Mouse (Mus musculus) MEL (cell line): ENCODE results near the gene Pnkp. TPM values are rescaled to one million over a fixed set of nuclear protein-coding genes. Genes with fewer than 3 reads are reported as not detected.

Source experiments
- DNase-seq: peaks from one replicate; pipeline ENCODE4 v3.0.0; 2011; ENCODE audit warnings: low read depth, low spot score
- H3K27ac ChIP-seq: 2 replicates; pipeline ENCODE4 v1.5.1; 2012; ENCODE audit warnings: low read depth, mild to moderate bottlenecking, control low read depth, low read length, moderate library complexity; ENCODE audit not compliant: control insufficient read depth
- H3K27me3 ChIP-seq, 2 experiments: fragments of 150-350 bp in 1 of 2; sonication (generic) in 1 of 2; 2 replicates each; pipeline ENCODE4 v1.6.1; 2012; ENCODE audit warnings: low read length in 2 of 2, mild to moderate bottlenecking in 2 of 2, improper control_type of control experiment in 1 of 2, moderate library complexity in 1 of 2; ENCODE audit not compliant: insufficient read depth in 2 of 2, control insufficient read depth in 1 of 2
- H3K36me3 ChIP-seq, 2 experiments: 2 replicates each; pipeline ENCODE4 v1.6.1; 2012 to 2014; ENCODE audit warnings: low read length in 2 of 2, improper control_type of control experiment in 1 of 2, inconsistent platforms in 1 of 2, mild to moderate bottlenecking in 1 of 2; ENCODE audit not compliant: insufficient read depth in 2 of 2, control insufficient read depth in 1 of 2
- H3K4me1 ChIP-seq, 2 experiments: fragments of 150-350 bp in 1 of 2; sonication (generic) in 1 of 2; 2 replicates each; pipeline ENCODE4 v1.6.1; 2012; ENCODE audit warnings: low read length in 2 of 2, improper control_type of control experiment in 1 of 2, mild to moderate bottlenecking in 1 of 2; ENCODE audit not compliant: insufficient read depth in 2 of 2, control insufficient read depth in 1 of 2
- H3K4me3 ChIP-seq, 2 experiments: fragments of 150-350 bp in 1 of 2; sonication (generic) in 1 of 2; 2 replicates each; pipeline ENCODE4 v1.5.1; 2012; ENCODE audit warnings: low read depth in 2 of 2, low read length in 2 of 2, mild to moderate bottlenecking in 2 of 2, moderate library complexity in 2 of 2, control low read depth in 1 of 2, improper control_type of control experiment in 1 of 2; ENCODE audit not compliant: control insufficient read depth in 1 of 2, insufficient read depth in 1 of 2
- H3K79me2 ChIP-seq: 2 replicates; pipeline ENCODE4 v1.6.1; 2012; ENCODE audit warnings: mild to moderate bottlenecking, low read length, moderate library complexity; ENCODE audit not compliant: control insufficient read depth, poor library complexity, insufficient read depth
- H3K9ac ChIP-seq: 2 replicates; pipeline ENCODE4 v1.6.1; 2012; ENCODE audit warnings: low read depth, mild to moderate bottlenecking, control low read depth, low read length, moderate library complexity; ENCODE audit not compliant: control insufficient read depth, poor library complexity, severe bottlenecking
- H3K9me3 ChIP-seq: fragments of 150-350 bp; sonication (generic); replicated peaks from 2 replicates; pipeline ENCODE4 v1.6.1; 2012; ENCODE audit warnings: mild to moderate bottlenecking, low read length, improper control_type of control experiment, moderate library complexity; ENCODE audit not compliant: insufficient read depth
- CHD1 ChIP-seq: IDR thresholded peaks from 2 replicates; pipeline ENCODE4 v1.6.1; 2012; ENCODE audit warnings: low read depth, mild to moderate bottlenecking, inconsistent platforms, low read length, improper control_type of control experiment
- CTCF ChIP-seq, 3 experiments: IDR thresholded peaks in 2 of 3; conservative IDR thresholded peaks in 1 of 3; 2 replicates each; pipeline ENCODE4 v1.5.1; 2011 to 2012; ENCODE audit warnings: low read length in 3 of 3, low read depth in 2 of 3, mild to moderate bottlenecking in 2 of 3, improper control_type of control experiment in 1 of 3, inconsistent platforms in 1 of 3, mixed read lengths in 1 of 3, moderate library complexity in 1 of 3; ENCODE audit not compliant: control insufficient read depth in 1 of 3, insufficient read depth in 1 of 3, poor library complexity in 1 of 3, severe bottlenecking in 1 of 3
- E2F4 ChIP-seq: IDR thresholded peaks from 2 replicates; pipeline ENCODE4 v1.6.1; 2011; ENCODE audit warnings: low read depth, low read length, improper control_type of control experiment, borderline replicate concordance
- ELF1 ChIP-seq: IDR thresholded peaks from 2 replicates; pipeline ENCODE4 v1.6.1; 2014; ENCODE audit warnings: low read depth, mild to moderate bottlenecking, inconsistent platforms, low read length, improper control_type of control experiment, moderate library complexity
- ETS1 ChIP-seq: IDR thresholded peaks from 2 replicates; pipeline ENCODE4 v1.6.1; 2012; ENCODE audit warnings: low read depth, mild to moderate bottlenecking, inconsistent platforms, low read length, improper control_type of control experiment, moderate library complexity
- GABPA ChIP-seq: IDR thresholded peaks from 2 replicates; pipeline ENCODE4 v1.6.1; 2012; ENCODE audit warnings: low read depth, mild to moderate bottlenecking, inconsistent platforms, low read length, improper control_type of control experiment, moderate library complexity
- HCFC1 ChIP-seq: IDR thresholded peaks from 2 replicates; pipeline ENCODE4 v1.6.1; 2012; ENCODE audit warnings: low read depth, mild to moderate bottlenecking, inconsistent platforms, low read length, improper control_type of control experiment, moderate library complexity
- JUND ChIP-seq: IDR thresholded peaks from 2 replicates; pipeline ENCODE4 v1.6.1; 2011; ENCODE audit warnings: low read depth, mild to moderate bottlenecking, improper control_type of control experiment, low read length
- KAT2A ChIP-seq: conservative IDR thresholded peaks from 2 replicates; pipeline ENCODE4 v1.6.1; 2012; ENCODE audit warnings: low read depth, low read length, improper control_type of control experiment, inconsistent platforms
- MAFK ChIP-seq: IDR thresholded peaks from 2 replicates; pipeline ENCODE4 v1.6.1; 2011; ENCODE audit warnings: low read depth, mild to moderate bottlenecking, low read length, improper control_type of control experiment, borderline replicate concordance
- MAZ ChIP-seq: IDR thresholded peaks from 2 replicates; pipeline ENCODE4 v1.6.1; 2012; ENCODE audit warnings: low read depth, mild to moderate bottlenecking, inconsistent platforms, low read length, improper control_type of control experiment
- MXI1 ChIP-seq: IDR thresholded peaks from 2 replicates; pipeline ENCODE4 v1.6.1; 2011; ENCODE audit warnings: mild to moderate bottlenecking, low read depth, low read length, improper control_type of control experiment
- MYB ChIP-seq: IDR thresholded peaks from 2 replicates; pipeline ENCODE4 v1.6.1; 2011; ENCODE audit warnings: mild to moderate bottlenecking, low read depth, low read length, improper control_type of control experiment
- NRF1 ChIP-seq: IDR thresholded peaks from 2 replicates; pipeline ENCODE4 v1.6.1; 2014; ENCODE audit warnings: low read depth, mild to moderate bottlenecking, inconsistent platforms, low read length, improper control_type of control experiment, moderate library complexity; ENCODE audit not compliant: poor library complexity, insufficient read depth, severe bottlenecking
- POLR2A ChIP-seq, 2 experiments: IDR thresholded peaks; 2 replicates each; pipeline ENCODE4 v1.6.1; 2011 to 2012; ENCODE audit warnings: low read length in 2 of 2, mild to moderate bottlenecking in 2 of 2, control low read depth in 1 of 2, improper control_type of control experiment in 1 of 2, low read depth in 1 of 2, moderate library complexity in 1 of 2; ENCODE audit not compliant: control insufficient read depth in 1 of 2, insufficient read depth in 1 of 2, poor library complexity in 1 of 2
- POLR2AphosphoS2 ChIP-seq: IDR thresholded peaks from 2 replicates; pipeline ENCODE4 v1.6.1; 2011; ENCODE audit warnings: low read length, improper control_type of control experiment
- POLR2AphosphoS5 ChIP-seq: IDR thresholded peaks from 2 replicates; pipeline ENCODE4 v1.6.1; 2012; ENCODE audit warnings: low read depth, borderline replicate concordance, mild to moderate bottlenecking, inconsistent platforms, low read length, moderate library complexity, mixed read lengths
- RAD21 ChIP-seq: IDR thresholded peaks from 2 replicates; pipeline ENCODE4 v1.6.1; 2011; ENCODE audit warnings: mild to moderate bottlenecking, low read depth, low read length, improper control_type of control experiment
- RCOR1 ChIP-seq: IDR thresholded peaks from 2 replicates; pipeline ENCODE4 v1.6.1; 2012; ENCODE audit warnings: low read depth, mild to moderate bottlenecking, inconsistent platforms, low read length, improper control_type of control experiment
- SIN3A ChIP-seq: IDR thresholded peaks from 2 replicates; pipeline ENCODE4 v1.6.1; 2012; ENCODE audit warnings: low read length, improper control_type of control experiment, inconsistent platforms
- TAL1 ChIP-seq: IDR thresholded peaks from 2 replicates; pipeline ENCODE4 v1.6.1; 2012; ENCODE audit warnings: mild to moderate bottlenecking, inconsistent platforms, low read length, moderate library complexity, mixed read lengths
- TCF12 ChIP-seq: IDR thresholded peaks from 2 replicates; pipeline ENCODE4 v1.6.1; 2014; ENCODE audit warnings: low read depth, mild to moderate bottlenecking, inconsistent platforms, low read length, improper control_type of control experiment, moderate library complexity
- USF1 ChIP-seq: IDR thresholded peaks from 2 replicates; pipeline ENCODE4 v1.6.1; 2014; ENCODE audit warnings: low read depth, mild to moderate bottlenecking, inconsistent platforms, low read length, improper control_type of control experiment, moderate library complexity
- ZNF384 ChIP-seq: IDR thresholded peaks from 2 replicates; pipeline ENCODE4 v1.6.1; 2012; ENCODE audit warnings: low read depth, mild to moderate bottlenecking, inconsistent platforms, low read length, improper control_type of control experiment
- polyA plus RNA-seq, 2 experiments: library from polyadenylated mRNA; stranded (reverse) in 1 of 2; unstranded in 1 of 2; fragments of >175 nt in 1 of 2; fragments of >200 nt in 1 of 2; gene quantifications; 2 replicates each; pipeline versions ENCODE4 v1.2.1 to v1.2.4; 2012; ENCODE audit warnings: low replicate concordance in 2 of 2, low read depth in 1 of 2; ENCODE audit not compliant: insufficient read length in 2 of 2, insufficient read depth in 1 of 2, missing spikeins in 1 of 2
- total RNA-seq: library from RNA; depleted of rRNA; stranded (reverse); fragments of 300-350 nt; gene quantifications from 2 replicates; pipeline ENCODE4 v1.2.3, GENCODE M21; 2012

Gene Pnkp
- total and polyA plus RNA-seq, 3 experiments, result 39.3 to 45.6 TPM; not detected in 1

- no peak for TF ChIP-seq POLR2AphosphoS5
- TF ChIP-seq GABPA, result no peak
- TF ChIP-seq SIN3A, result peak; percentile 91
- TF ChIP-seq CHD1, result peak; percentile 91
- peak; percentile 56; the same call in 1 of the 2 replicates for TF ChIP-seq ETS1
- TF ChIP-seq MAFK, result 0 out of 2 replicates have a peak, but pooled peaks have one; percentile 30
- no peak for TF ChIP-seq CTCF (IDR thresholded peaks at IDR 0.05 in 2 of 3, conservative IDR thresholded peaks at IDR 0.05 in 1 of 3; ENCODE audit: control insufficient read depth in 1 of 3, insufficient read depth in 1 of 3, low read depth in 2 of 3, low read length in 3 of 3, poor library complexity in 1 of 3, severe bottlenecking in 1 of 3)
- peak; percentile 53; the same call in 1 of the 2 replicates for TF ChIP-seq NRF1
- TF ChIP-seq POLR2AphosphoS2, result peak; percentile 56; the same call in 1 of the 2 replicates
- peak; percentile 92; the same call in 1 of the 2 replicates for TF ChIP-seq MAZ
- no peak for TF ChIP-seq TAL1
- TF ChIP-seq ELF1, result peak; percentile 55; the same call in 1 of the 2 replicates
- TF ChIP-seq HCFC1, result peak; percentile 76
- 0 out of 2 replicates have a peak, but pooled peaks have one; percentile 29 for TF ChIP-seq MYB
- peak; percentile 83 for TF ChIP-seq TCF12
- TF ChIP-seq E2F4, result peak; percentile 68; the same call in 1 of the 2 replicates
- TF ChIP-seq JUND, result peak; percentile 52; the same call in 1 of the 2 replicates
- TF ChIP-seq ZNF384, result 0 out of 2 replicates have a peak, but pooled peaks have one; percentile 35
- peak; percentile 59 for TF ChIP-seq RCOR1
- TF ChIP-seq MXI1, result peak; percentile 95
- no peak for TF ChIP-seq USF1
- TF ChIP-seq POLR2A (IDR thresholded peaks at IDR 0.05; ENCODE audit: control insufficient read depth in 1 of 2, insufficient read depth in 1 of 2, low read depth in 1 of 2, low read length in 2 of 2, poor library complexity in 1 of 2), result peak; percentile 46 to 56; a peak in 2 of 4 replicates
- TF ChIP-seq, all 39 proteins: peak for 26
Measured at GRCm38 (mm10) chr7:44818751-44819235, 38.1 kb upstream of the Pnkp start (continued).

- Histone ChIP-seq H3K4me1 (peaks cover 39 to 58% of the 10 kb centered on the region in 2 experiments), H3K27ac (peak overlapping the region; percentile 94), H3K4me3 (peak overlapping the region; percentile 87 to 94), H3K27me3 (no peaks in the 10 kb centered on the region), H3K79me2 (peaks cover 88% of the 10 kb centered on the region), H3K9ac (peak overlapping the region; percentile 97), H3K36me3 (peaks cover 19 to 64% of the 10 kb centered on the region in 2 experiments), H3K9me3 (no peaks in the 10 kb centered on the region)
- no peak for DNase-seq
- no peak for TF ChIP-seq POLR2AphosphoS5
- TF ChIP-seq USF1, result no peak
- no peak for TF ChIP-seq KAT2A
- peak; percentile 1; the same call in 1 of the 2 replicates for TF ChIP-seq POLR2AphosphoS2
- no peak for TF ChIP-seq ELF1
- no peak for TF ChIP-seq RAD21
- no peak for TF ChIP-seq TCF12
Measured at GRCm38 (mm10) chr7:44819391-44819790, 37.5 kb upstream of the Pnkp start.
